Mouse (Mus musculus) heart, embryonic 15.5 days (tissue): ENCODE measurements at regions not wholly inside any gene's neighbourhood (a gene's known extent, or its start where the extent isn't known, plus 50 kb on each side); places are given as distances from the start of the nearest gene placed in this dataset.

Experiments used
- ATAC-seq: fragments of 200-750 bp; cut with Nextera tagmentation; replicated peaks from 2 replicates; pipeline ENCODE4 v1.8.0; 2017; ENCODE audit warnings: low read depth, moderate TSS enrichment; ENCODE audit not compliant: insufficient number of reproducible peaks, insufficient read depth, low FRiP score
- H3K27ac ChIP-seq: fragments of 300-500 bp; sonication (generic); 2 replicates; pipeline ENCODE4 v1.5.1; 2015; ENCODE audit warnings: mild to moderate bottlenecking, inconsistent platforms
- H3K27me3 ChIP-seq: fragments of 300-500 bp; sonication (generic); 2 replicates; pipeline ENCODE4 v1.6.1; 2015; ENCODE audit warnings: inconsistent platforms
- H3K36me3 ChIP-seq: fragments of 300-500 bp; sonication (generic); 2 replicates; pipeline ENCODE4 v1.6.1; 2015; ENCODE audit warnings: mild to moderate bottlenecking, inconsistent platforms
- H3K4me1 ChIP-seq: fragments of 300-500 bp; sonication (generic); replicated peaks from 2 replicates; pipeline ENCODE4 v1.6.1; 2015; ENCODE audit warnings: inconsistent platforms
- H3K4me2 ChIP-seq: fragments of 300-500 bp; sonication (generic); 2 replicates; pipeline ENCODE4 v1.6.1; 2015; ENCODE audit warnings: inconsistent platforms, mild to moderate bottlenecking, moderate library complexity
- H3K4me3 ChIP-seq: fragments of 300-500 bp; sonication (generic); 2 replicates; pipeline ENCODE4 v1.5.1; 2015; ENCODE audit warnings: mild to moderate bottlenecking, inconsistent platforms
- H3K9ac ChIP-seq: fragments of 300-500 bp; sonication (generic); 2 replicates; pipeline ENCODE4 v1.6.1; 2015; ENCODE audit warnings: mild to moderate bottlenecking, inconsistent platforms
- H3K9me3 ChIP-seq: fragments of 300-500 bp; sonication (generic); replicated peaks from 2 replicates; pipeline ENCODE4 v1.6.1; 2016; ENCODE audit warnings: inconsistent platforms
- WGBS: fragments of 180-500 bp; shearing (Covaris S2); methylation state at CpG from one replicate; pipeline ENCODE4 v1.1.7; 2015; ENCODE audit warnings: mixed read lengths; 5-methylcytosine and 5-hydroxymethylcytosine counted together

GRCm38 (mm10) chr12:36831307-36831997 lies 276.9 kb upstream of the Meox2 start:
- Histone ChIP-seq H3K27me3 (no peaks in the 10 kb centered on the region), H3K4me3 (no peak overlapping the region), H3K4me1 (peaks cover 4% of the 10 kb centered on the region), H3K36me3 (no peaks in the 10 kb centered on the region), H3K4me2 (no peak overlapping the region), H3K27ac (no peak overlapping the region), H3K9ac (no peak overlapping the region), H3K9me3 (no peaks in the 10 kb centered on the region)
- WGBS = 50% methylated on average over 14 of the region's 14 CpGs
- no peak for ATAC-seq

GRCm38 (mm10) chr12:36842957-36843356 lies 265.4 kb upstream of the Meox2 start:
- no peaks in the 10 kb centered on the region for H3K27me3 ChIP-seq
- 74% methylated on average over 1 of the region's 1 CpGs for WGBS
- H3K9me3 ChIP-seq = no peaks in the 10 kb centered on the region
- no peak overlapping the region for H3K27ac ChIP-seq
- H3K36me3 ChIP-seq = no peaks in the 10 kb centered on the region
- H3K4me3 ChIP-seq = no peak overlapping the region
- no peak overlapping the region for H3K4me2 ChIP-seq
- ATAC-seq = no peak
- no peaks in the 10 kb centered on the region for H3K4me1 ChIP-seq
- H3K9ac ChIP-seq = no peak overlapping the region

GRCm38 (mm10) chr12:36845130-36845529 lies 263.2 kb upstream of the Meox2 start:
- no peak overlapping the region for H3K9ac ChIP-seq

GRCm38 (mm10) chr12:36849086-36849485 lies 259.3 kb upstream of the Meox2 start:
- H3K4me3 ChIP-seq = no peak overlapping the region
- 81% methylated on average over 2 of the region's 2 CpGs for WGBS
- ATAC-seq = no peak
- no peaks in the 10 kb centered on the region for H3K36me3 ChIP-seq
- H3K4me1 ChIP-seq = no peaks in the 10 kb centered on the region
- no peak overlapping the region for H3K9ac ChIP-seq
- no peak overlapping the region for H3K4me2 ChIP-seq
- H3K9me3 ChIP-seq = no peaks in the 10 kb centered on the region
- no peaks in the 10 kb centered on the region for H3K27me3 ChIP-seq
- H3K27ac ChIP-seq = no peak overlapping the region

More at GRCm38 (mm10) chr12:36845130-36845529, 263.2 kb upstream of the Meox2 start:
- Histone ChIP-seq H3K4me1 (no peaks in the 10 kb centered on the region), H3K4me2 (no peak overlapping the region), H3K9me3 (no peaks in the 10 kb centered on the region), H3K36me3 (no peaks in the 10 kb centered on the region), H3K27ac (no peak overlapping the region), H3K27me3 (no peaks in the 10 kb centered on the region), H3K4me3 (no peak overlapping the region)
- no peak for ATAC-seq

- 70% methylated on average over 7 of the region's 7 CpGs for WGBS
- Histone ChIP-seq H3K27ac (no peak overlapping the region), H3K4me3 (no peak overlapping the region), H3K4me1 (no peaks in the 10 kb centered on the region), H3K27me3 (no peaks in the 10 kb centered on the region), H3K36me3 (no peaks in the 10 kb centered on the region), H3K9me3 (no peaks in the 10 kb centered on the region), H3K4me2 (no peak overlapping the region), H3K9ac (no peak overlapping the region)
- no peak for ATAC-seq
These were observed 245.2 kb upstream of the Meox2 start for GRCm38 (mm10) chr12:36863113-36863512.

GRCm38 (mm10) chr12:36880724-36881123 lies 227.6 kb upstream of the Meox2 start:
- ATAC-seq = no peak
- Histone ChIP-seq H3K9ac (no peak overlapping the region), H3K36me3 (no peaks in the 10 kb centered on the region), H3K4me1 (no peaks in the 10 kb centered on the region), H3K27me3 (no peaks in the 10 kb centered on the region), H3K4me3 (no peak overlapping the region), H3K9me3 (no peaks in the 10 kb centered on the region), H3K27ac (no peak overlapping the region), H3K4me2 (no peak overlapping the region)
- WGBS = 87% methylated on average over 1 of the region's 1 CpGs

- H3K9me3 ChIP-seq = no peaks in the 10 kb centered on the region
- no peaks in the 10 kb centered on the region for H3K36me3 ChIP-seq
- no peaks in the 10 kb centered on the region for H3K27me3 ChIP-seq
- no peak for ATAC-seq
- H3K9ac ChIP-seq = no peak overlapping the region
- no peak overlapping the region for H3K27ac ChIP-seq
- no peak overlapping the region for H3K4me2 ChIP-seq
- H3K4me3 ChIP-seq = no peak overlapping the region
- no peaks in the 10 kb centered on the region for H3K4me1 ChIP-seq
These were observed 195.0 kb upstream of the Meox2 start for GRCm38 (mm10) chr12:36913364-36913763.

GRCm38 (mm10) chr12:36917576-36918106 lies 190.7 kb upstream of the Meox2 start:
- Histone ChIP-seq H3K9me3 (no peaks in the 10 kb centered on the region), H3K27me3 (no peaks in the 10 kb centered on the region), H3K4me1 (no peaks in the 10 kb centered on the region), H3K9ac (no peak overlapping the region), H3K27ac (no peak overlapping the region), H3K4me2 (no peak overlapping the region), H3K4me3 (no peak overlapping the region), H3K36me3 (no peaks in the 10 kb centered on the region)
- 53% methylated on average over 1 of the region's 1 CpGs for WGBS
- ATAC-seq = no peak

- H3K9ac ChIP-seq = no peak overlapping the region
- H3K9me3 ChIP-seq = no peaks in the 10 kb centered on the region
- no peak overlapping the region for H3K27ac ChIP-seq
- no peak for ATAC-seq
- no peaks in the 10 kb centered on the region for H3K36me3 ChIP-seq
- no peaks in the 10 kb centered on the region for H3K4me1 ChIP-seq
- H3K4me3 ChIP-seq = no peak overlapping the region
- 60% methylated on average over 5 of the region's 5 CpGs for WGBS
- no peaks in the 10 kb centered on the region for H3K27me3 ChIP-seq
- no peak overlapping the region for H3K4me2 ChIP-seq
These were observed 190.0 kb upstream of the Meox2 start for GRCm38 (mm10) chr12:36918294-36918876.

GRCm38 (mm10) chr12:36923558-36923957 lies 184.8 kb upstream of the Meox2 start:
- no peaks in the 10 kb centered on the region for H3K27me3 ChIP-seq
- no peak overlapping the region for H3K4me2 ChIP-seq
- H3K4me3 ChIP-seq = no peak overlapping the region
- no peaks in the 10 kb centered on the region for H3K9me3 ChIP-seq
- peaks cover under 1% of the 10 kb centered on the region for H3K4me1 ChIP-seq
- ATAC-seq = no peak
- no peak overlapping the region for H3K27ac ChIP-seq
- WGBS = 94% methylated on average over 2 of the region's 2 CpGs
- no peaks in the 10 kb centered on the region for H3K36me3 ChIP-seq
- no peak overlapping the region for H3K9ac ChIP-seq

GRCm38 (mm10) chr12:36926225-36926624 lies 182.1 kb upstream of the Meox2 start:
- no peak overlapping the region for H3K27ac ChIP-seq
- no peaks in the 10 kb centered on the region for H3K36me3 ChIP-seq
- no peak for ATAC-seq
- H3K9ac ChIP-seq = no peak overlapping the region
- no peak overlapping the region for H3K4me2 ChIP-seq
- H3K27me3 ChIP-seq = no peaks in the 10 kb centered on the region
- no peak overlapping the region for H3K4me3 ChIP-seq
- WGBS = 46% methylated on average over 4 of the region's 4 CpGs
- peaks cover 4% of the 10 kb centered on the region for H3K4me1 ChIP-seq
- H3K9me3 ChIP-seq = no peaks in the 10 kb centered on the region

GRCm38 (mm10) chr12:36933118-36933610 lies 175.2 kb upstream of the Meox2 start:
- peak; percentile 74 for ATAC-seq
- H3K27me3 ChIP-seq = no peaks in the 10 kb centered on the region
- H3K4me2 ChIP-seq = peak overlapping the region; percentile 31
- H3K4me3 ChIP-seq = no peak overlapping the region
- H3K9me3 ChIP-seq = no peaks in the 10 kb centered on the region
- peaks cover 11% of the 10 kb centered on the region for H3K4me1 ChIP-seq
- WGBS = 7% methylated on average over 6 of the region's 6 CpGs
- no peaks in the 10 kb centered on the region for H3K36me3 ChIP-seq
- H3K9ac ChIP-seq = no peak overlapping the region
- H3K27ac ChIP-seq = peak overlapping the region; percentile 58
